Mouse (Mus musculus) thymus, adult 2 months (tissue): ENCODE data around the gene Gabrg3.

Source experiments
- CTCF ChIP-seq: fragments of 200-500 bp; IDR thresholded peaks from 2 replicates; pipeline ENCODE4 v1.5.1; 2012; ENCODE audit warnings: mild to moderate bottlenecking, control low read depth, low read length, moderate library complexity, borderline replicate concordance; ENCODE audit not compliant: control insufficient read depth, poor library complexity, insufficient read depth; ENCODE audit errors: extremely low read depth
- POLR2A ChIP-seq: fragments of 200-500 bp; IDR thresholded peaks from 2 replicates; pipeline ENCODE4 v1.6.1; 2012; ENCODE audit warnings: mild to moderate bottlenecking, low read length, control low read depth, moderate library complexity; ENCODE audit not compliant: control insufficient read depth, poor library complexity, insufficient read depth; ENCODE audit errors: extremely low read depth

DNA sequence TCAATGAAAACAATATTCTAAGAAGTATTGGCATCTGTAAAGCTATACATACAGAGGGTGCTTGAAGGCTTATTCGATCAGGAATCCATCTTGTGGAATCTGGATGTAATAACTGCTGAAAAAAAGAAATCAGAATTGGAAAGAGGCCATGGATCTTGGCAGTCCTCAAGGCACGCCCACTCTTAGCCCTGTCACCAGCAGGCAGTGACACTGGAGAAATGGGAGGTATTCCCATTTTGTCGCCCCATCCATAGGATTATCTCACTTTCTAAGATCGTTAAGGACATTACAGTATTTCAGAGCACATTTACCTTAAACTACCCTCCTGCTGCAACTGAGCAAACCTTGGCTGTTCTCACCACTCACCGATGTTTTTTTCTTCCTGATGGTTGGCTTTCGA is 657.8 kb downstream of the Gabrg3 start:
- TF ChIP-seq CTCF (no peak), POLR2A (no peak)
